Mouse (Mus musculus): ENCODE data around the gene 1700019N19Rik. TPM values are rescaled to one million over a fixed set of nuclear protein-coding genes. Genes with fewer than 3 reads are reported as not detected.

Gene 1700019N19Rik
- polyA plus RNA-seq, 1 experiment from 2014 or later = 0.14 TPM

DNA sequence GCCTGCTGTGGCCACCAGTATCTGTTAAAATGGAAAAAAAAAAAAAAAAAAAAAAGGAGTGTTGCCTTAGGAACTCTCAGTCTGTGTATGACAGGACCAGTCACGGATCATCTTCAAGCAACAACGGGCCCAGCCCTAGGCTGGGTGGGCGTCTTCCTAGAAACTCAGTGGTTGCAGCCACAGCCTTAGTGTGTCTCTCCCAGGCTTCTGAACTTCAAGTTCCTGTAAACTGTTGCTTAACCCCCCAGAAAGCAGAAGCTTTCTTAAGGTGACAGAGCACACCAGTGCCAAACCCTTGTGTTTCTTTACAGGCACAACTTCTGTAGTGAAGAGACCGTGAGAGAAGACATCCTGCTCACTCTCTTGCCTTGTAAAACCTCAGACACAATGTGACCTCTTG, 50.5 kb downstream of the 1700019N19Rik start:
- Histone ChIP-seq H3K27ac (ENCODE audit: low read length) (no peak overlapping the region), H3K4me2 (ENCODE audit: low read depth, low read length) (no peak overlapping the region), H3K9me3 (replicated peaks; ENCODE audit: control insufficient read depth, low read length) (no peaks in the 10 kb centered on the region), H3K4me1 (ENCODE audit: control insufficient read depth, insufficient read depth, low read length) (no peaks in the 10 kb centered on the region), H3K9ac (ENCODE audit: low read length) (no peak overlapping the region), H3K27me3 (ENCODE audit: control insufficient read depth, insufficient read depth, low read length) (no peaks in the 10 kb centered on the region), H3K4me3 (replicated peaks; ENCODE audit: low read length) (no peak overlapping the region), H3K36me3 (ENCODE audit: control insufficient read depth, insufficient read depth, low read length) (no peaks in the 10 kb centered on the region)
- no peak for ATAC-seq (ENCODE audit: insufficient read depth, low FRiP score)
- WGBS = 59% methylated on average over 4 of the region's 4 CpGs

- Histone ChIP-seq H3K27me3 (ENCODE audit: control insufficient read depth, insufficient read depth, low read length) (no peaks in the 10 kb centered on the region), H3K4me3 (replicated peaks; ENCODE audit: low read length) (no peak overlapping the region), H3K9me3 (replicated peaks; ENCODE audit: control insufficient read depth, low read length) (no peaks in the 10 kb centered on the region), H3K9ac (ENCODE audit: low read length) (no peak overlapping the region), H3K4me1 (ENCODE audit: control insufficient read depth, insufficient read depth, low read length) (no peaks in the 10 kb centered on the region), H3K27ac (ENCODE audit: low read length) (no peak overlapping the region), H3K36me3 (ENCODE audit: control insufficient read depth, insufficient read depth, low read length) (no peaks in the 10 kb centered on the region), H3K4me2 (ENCODE audit: low read depth, low read length) (no peak overlapping the region)
- 78% methylated on average over 4 of the region's 4 CpGs for WGBS
- ATAC-seq (ENCODE audit: insufficient read depth, low FRiP score) = no peak
Measured at GRCm38 (mm10) chr19:58742711-58743110, 51.5 kb downstream of the 1700019N19Rik start.

DNA sequence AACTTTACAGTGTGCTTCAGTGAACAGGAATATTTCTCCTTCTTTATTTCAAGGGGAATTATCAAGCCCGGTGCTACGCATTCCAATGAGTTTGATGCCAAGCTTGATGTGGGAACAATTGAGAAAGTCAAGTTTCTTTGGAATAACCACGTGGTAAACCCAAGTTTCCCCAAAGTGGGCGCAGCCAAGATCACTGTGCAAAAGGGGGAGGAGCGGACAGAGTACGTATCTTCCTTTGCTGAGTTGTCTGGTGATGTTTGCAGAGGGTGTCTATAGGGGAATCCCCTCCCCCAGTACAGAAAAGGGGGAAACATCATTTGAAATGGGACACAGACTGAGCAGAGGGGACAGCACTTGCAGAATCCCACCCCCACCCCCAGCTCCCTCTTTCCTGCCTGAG, 53.2 kb downstream of the 1700019N19Rik start:
- Histone ChIP-seq H3K36me3 (ENCODE audit: control insufficient read depth, insufficient read depth, low read length) (no peaks in the 10 kb centered on the region), H3K27me3 (ENCODE audit: control insufficient read depth, insufficient read depth, low read length) (no peaks in the 10 kb centered on the region), H3K4me1 (ENCODE audit: control insufficient read depth, insufficient read depth, low read length) (no peaks in the 10 kb centered on the region), H3K9ac (ENCODE audit: low read length) (no peak overlapping the region), H3K4me2 (ENCODE audit: low read depth, low read length) (no peak overlapping the region), H3K27ac (ENCODE audit: low read length) (no peak overlapping the region), H3K4me3 (replicated peaks; ENCODE audit: low read length) (no peak overlapping the region), H3K9me3 (replicated peaks; ENCODE audit: control insufficient read depth, low read length) (no peaks in the 10 kb centered on the region)
- ATAC-seq (ENCODE audit: insufficient read depth, low FRiP score) = no peak
- 79% methylated on average over 6 of the region's 6 CpGs for WGBS

GRCm38 (mm10) chr19:58738111-58738510, 56.1 kb downstream of the 1700019N19Rik start:
- no peaks in the 10 kb centered on the region for H3K4me1 ChIP-seq (ENCODE audit: control insufficient read depth, insufficient read depth, low read length)
- no peak for ATAC-seq (ENCODE audit: insufficient read depth, low FRiP score)
- 80% methylated on average over 4 of the region's 4 CpGs for WGBS
- no peak overlapping the region for H3K27ac ChIP-seq (ENCODE audit: low read length)
- H3K36me3 ChIP-seq (ENCODE audit: control insufficient read depth, insufficient read depth, low read length) = no peaks in the 10 kb centered on the region
- no peak overlapping the region for H3K4me2 ChIP-seq (ENCODE audit: low read depth, low read length)
- no peaks in the 10 kb centered on the region for H3K27me3 ChIP-seq (ENCODE audit: control insufficient read depth, insufficient read depth, low read length)
- H3K4me3 ChIP-seq (replicated peaks; ENCODE audit: low read length) = no peak overlapping the region
- no peak overlapping the region for H3K9ac ChIP-seq (ENCODE audit: low read length)
- no peaks in the 10 kb centered on the region for H3K9me3 ChIP-seq (replicated peaks; ENCODE audit: control insufficient read depth, low read length)

Other genes starting within 250 kb of the 1700019N19Rik start
- 0.49 and 0.50 TPM in 2 replicates for gene Pnlip, start 142.0 kb downstream of the 1700019N19Rik start, polyA plus RNA-seq (2015; fragmentation: Nextera tagmentation; extraction: Ambion mirVana)
- gene Pnliprp1, start 65.6 kb downstream of the 1700019N19Rik start, polyA plus RNA-seq (2015; fragmentation: Nextera tagmentation; extraction: Ambion mirVana) = 3,948 and 4,083 TPM in 2 replicates
- 21.9 and 40.9 TPM in 2 replicates for gene Pnliprp2, start 34.7 kb downstream of the 1700019N19Rik start, polyA plus RNA-seq (2015; fragmentation: Nextera tagmentation; extraction: Ambion mirVana)
- 0.21 and 0.51 TPM in 2 replicates for gene Eno4, start 149.0 kb upstream of the 1700019N19Rik start, polyA plus RNA-seq (2015; fragmentation: Nextera tagmentation; extraction: Ambion mirVana)
- 5.4 and 6.0 TPM in 2 replicates for gene Hspa12a, start 149.2 kb upstream of the 1700019N19Rik start, polyA plus RNA-seq (2015; fragmentation: Nextera tagmentation; extraction: Ambion mirVana)